Mouse (Mus musculus): ENCODE results near the gene Gja5. TPM values are rescaled to one million over a fixed set of nuclear protein-coding genes. Genes with fewer than 3 reads are reported as not detected.

The Gja5 gene
- polyA plus RNA-seq, 1 experiment = 42.5 TPM

- H3K4me3 ChIP-seq (replicated peaks; ENCODE audit: extremely low read depth, low read depth, low read length) = no peak overlapping the region
- DNase-seq = no peak
- H3K4me1 ChIP-seq (ENCODE audit: control insufficient read depth, insufficient read depth, low read length) = no peaks in the 10 kb centered on the region
- no peak for TF ChIP-seq POLR2A (IDR thresholded peaks at IDR 0.05; ENCODE audit: borderline replicate concordance, extremely low read depth, low read depth, low read length)
- TF ChIP-seq CTCF (IDR thresholded peaks at IDR 0.05; ENCODE audit: insufficient read depth, low read length) = no peak
- 87% methylated on average over 9 of the region's 9 CpGs for WGBS
Observed at GRCm38 (mm10) chr3:96879536-96879935, 25.0 kb upstream of the Gja5 start.

GRCm38 (mm10) chr3:96880385-96880784, 24.1 kb upstream of the Gja5 start:
- 86% methylated on average over 4 of the region's 4 CpGs for WGBS
- DNase-seq = no peak
- no peak overlapping the region for H3K4me3 ChIP-seq (replicated peaks; ENCODE audit: extremely low read depth, low read depth, low read length)
- no peaks in the 10 kb centered on the region for H3K4me1 ChIP-seq (ENCODE audit: control insufficient read depth, insufficient read depth, low read length)
- no peak for TF ChIP-seq CTCF (IDR thresholded peaks at IDR 0.05; ENCODE audit: insufficient read depth, low read length)
- no peak for TF ChIP-seq POLR2A (IDR thresholded peaks at IDR 0.05; ENCODE audit: borderline replicate concordance, extremely low read depth, low read depth, low read length)

DNA sequence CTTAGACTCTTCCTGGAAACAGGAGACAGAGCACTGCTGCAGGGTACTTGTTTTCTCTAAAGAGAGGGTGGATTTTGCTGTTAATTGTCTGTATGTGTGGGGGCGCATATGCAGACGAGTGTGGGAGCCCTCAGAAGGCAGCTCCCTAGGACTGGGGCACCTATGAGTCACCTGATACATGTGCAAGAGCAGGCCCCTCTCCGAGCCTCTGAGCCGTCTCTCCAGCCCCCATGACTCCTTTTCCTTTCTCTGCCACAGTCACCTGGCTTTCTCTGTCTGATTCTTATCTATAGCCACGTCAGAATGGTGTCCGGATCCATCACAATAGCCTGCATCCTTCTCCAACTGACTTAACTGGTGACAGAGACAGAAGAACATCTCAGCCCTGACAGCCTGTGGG, 22.9 kb upstream of the Gja5 start:
- Histone ChIP-seq H3K4me1 (ENCODE audit: control insufficient read depth, insufficient read depth, low read length) (no peaks in the 10 kb centered on the region), H3K4me3 (replicated peaks; ENCODE audit: extremely low read depth, low read depth, low read length) (no peak overlapping the region)
- DNase-seq = no peak
- WGBS = 83% methylated on average over 6 of the region's 6 CpGs
- no peak for TF ChIP-seq POLR2A (IDR thresholded peaks at IDR 0.05; ENCODE audit: borderline replicate concordance, extremely low read depth, low read depth, low read length)
- no peak for TF ChIP-seq CTCF (IDR thresholded peaks at IDR 0.05; ENCODE audit: insufficient read depth, low read length)

DNA sequence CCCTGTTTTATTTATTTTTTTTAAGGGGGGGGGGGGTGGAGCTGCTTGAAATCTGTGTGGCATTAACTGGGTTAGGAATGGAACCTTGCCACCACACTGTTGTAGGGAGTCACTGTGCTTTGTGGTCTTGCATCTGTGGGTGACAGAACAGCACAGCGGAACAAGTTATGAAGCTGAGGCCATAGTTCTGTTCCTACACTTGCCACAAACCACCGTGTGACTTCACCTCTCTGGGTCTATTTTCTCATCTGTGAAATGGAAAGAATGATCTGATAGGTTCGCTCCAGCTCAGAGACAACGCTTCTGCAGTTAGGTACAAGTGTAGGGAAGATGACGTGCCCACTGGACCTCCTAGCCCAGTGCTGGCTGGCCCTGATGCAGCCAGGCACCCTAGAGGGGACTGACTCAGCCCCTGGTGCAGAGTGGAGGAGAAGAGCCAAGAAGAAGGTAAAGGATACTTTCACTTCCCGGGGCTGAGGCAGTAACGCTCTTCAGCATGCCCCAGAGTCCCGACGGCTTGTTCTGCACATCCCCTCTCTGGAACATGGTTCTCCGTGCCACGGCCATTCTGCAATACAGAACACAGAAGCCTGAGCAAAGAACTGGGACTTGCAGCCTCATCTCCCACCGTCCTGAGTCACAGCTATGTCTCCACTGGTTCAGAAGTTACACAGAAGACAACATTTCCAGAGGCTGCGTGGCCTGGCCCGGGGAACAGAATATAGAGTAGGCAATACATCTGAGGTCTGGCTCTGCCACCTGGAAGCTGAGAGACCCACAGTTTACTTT, 22.2 kb upstream of the Gja5 start:
- H3K4me3 ChIP-seq (replicated peaks; ENCODE audit: extremely low read depth, low read depth, low read length) = no peak overlapping the region
- TF ChIP-seq POLR2A (IDR thresholded peaks at IDR 0.05; ENCODE audit: borderline replicate concordance, extremely low read depth, low read depth, low read length) (no peak), CTCF (IDR thresholded peaks at IDR 0.05; ENCODE audit: insufficient read depth, low read length) (no peak)
- WGBS = 91% methylated on average over 14 of the region's 14 CpGs
- no peaks in the 10 kb centered on the region for H3K4me1 ChIP-seq (ENCODE audit: control insufficient read depth, insufficient read depth, low read length)
- DNase-seq = no peak

GRCm38 (mm10) chr3:96883690-96884089, 20.8 kb upstream of the Gja5 start:
- no peak overlapping the region for H3K4me3 ChIP-seq (replicated peaks; ENCODE audit: extremely low read depth, low read depth, low read length)
- TF ChIP-seq CTCF (IDR thresholded peaks at IDR 0.05; ENCODE audit: insufficient read depth, low read length) (no peak), POLR2A (IDR thresholded peaks at IDR 0.05; ENCODE audit: borderline replicate concordance, extremely low read depth, low read depth, low read length) (no peak)
- DNase-seq = no peak
- 76% methylated on average over 7 of the region's 7 CpGs for WGBS
- no peaks in the 10 kb centered on the region for H3K4me1 ChIP-seq (ENCODE audit: control insufficient read depth, insufficient read depth, low read length)

DNA sequence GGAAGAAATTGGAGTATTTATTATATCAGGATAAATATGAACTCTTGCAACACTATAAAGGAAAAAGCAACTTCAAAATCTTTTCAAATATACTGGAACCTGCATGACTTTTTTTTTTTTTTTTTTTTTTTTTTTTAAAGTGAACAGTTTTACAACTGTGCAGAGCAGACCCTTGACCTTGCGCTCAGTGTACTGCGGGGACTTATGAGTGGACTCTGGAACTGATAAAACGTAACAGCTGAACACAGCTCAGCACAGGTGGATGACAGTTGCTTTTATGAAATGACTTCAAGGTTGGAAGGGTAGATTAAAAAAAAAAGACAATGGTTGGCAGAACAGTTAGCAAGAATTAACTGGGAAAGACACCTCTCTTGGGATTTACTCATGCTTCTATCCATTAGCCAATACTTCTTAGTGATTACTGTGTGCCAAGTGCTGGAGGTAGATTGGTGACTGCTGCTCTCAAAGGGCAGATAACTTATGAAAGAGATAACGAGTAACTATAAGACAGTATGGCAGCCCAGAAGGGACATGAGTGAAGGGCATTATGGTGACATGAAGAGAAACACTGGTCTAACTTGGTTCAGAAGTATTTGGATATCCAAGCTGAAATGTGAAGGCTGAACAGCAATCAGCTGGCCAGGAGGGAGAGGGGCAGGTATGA, 2.0 kb upstream of the Gja5 start:
- H3K4me3 ChIP-seq (replicated peaks; ENCODE audit: extremely low read depth, low read depth, low read length) = no peak overlapping the region
- no peaks in the 10 kb centered on the region; the same call in 1 of the 2 replicates for H3K4me1 ChIP-seq (ENCODE audit: control insufficient read depth, insufficient read depth, low read length)
- TF ChIP-seq POLR2A (IDR thresholded peaks at IDR 0.05; ENCODE audit: borderline replicate concordance, extremely low read depth, low read depth, low read length) (no peak), CTCF (IDR thresholded peaks at IDR 0.05; ENCODE audit: insufficient read depth, low read length) (no peak)
- WGBS = 88% methylated on average over 4 of the region's 4 CpGs
- DNase-seq = no peak

- peak; percentile 95 for DNase-seq
- Histone ChIP-seq H3K4me1 (ENCODE audit: control insufficient read depth, insufficient read depth, low read length) (no peaks in the 10 kb centered on the region; the same call in 1 of the 2 replicates), H3K4me3 (replicated peaks; ENCODE audit: extremely low read depth, low read depth, low read length) (peak within 1 kb of the TSS; percentile 76)
- TF ChIP-seq CTCF (IDR thresholded peaks at IDR 0.05; ENCODE audit: insufficient read depth, low read length) (no peak), POLR2A (IDR thresholded peaks at IDR 0.05; ENCODE audit: borderline replicate concordance, extremely low read depth, low read depth, low read length) (peak; percentile 70; the same call in 1 of the 2 replicates)
- under 1% methylated on average over 40 of the region's 40 CpGs for WGBS
Observed at GRCm38 (mm10) chr3:96904851-96905541, 503 bp downstream of the Gja5 start, which contains the start of gene Gpr89. Gene Gpr89 (minus strand): TSS chr3:96905346.

GRCm38 (mm10) chr3:96905592-96905991, 1.1 kb downstream of the Gja5 start:
- Histone ChIP-seq H3K4me3 (replicated peaks; ENCODE audit: extremely low read depth, low read depth, low read length) (peak overlapping the region; percentile 76), H3K4me1 (ENCODE audit: control insufficient read depth, insufficient read depth, low read length) (no peaks in the 10 kb centered on the region; the same call in 1 of the 2 replicates)
- 31% methylated on average over 9 of the region's 9 CpGs for WGBS
- DNase-seq = no peak
- TF ChIP-seq CTCF (IDR thresholded peaks at IDR 0.05; ENCODE audit: insufficient read depth, low read length) (no peak), POLR2A (IDR thresholded peaks at IDR 0.05; ENCODE audit: borderline replicate concordance, extremely low read depth, low read depth, low read length) (no peak)

DNA sequence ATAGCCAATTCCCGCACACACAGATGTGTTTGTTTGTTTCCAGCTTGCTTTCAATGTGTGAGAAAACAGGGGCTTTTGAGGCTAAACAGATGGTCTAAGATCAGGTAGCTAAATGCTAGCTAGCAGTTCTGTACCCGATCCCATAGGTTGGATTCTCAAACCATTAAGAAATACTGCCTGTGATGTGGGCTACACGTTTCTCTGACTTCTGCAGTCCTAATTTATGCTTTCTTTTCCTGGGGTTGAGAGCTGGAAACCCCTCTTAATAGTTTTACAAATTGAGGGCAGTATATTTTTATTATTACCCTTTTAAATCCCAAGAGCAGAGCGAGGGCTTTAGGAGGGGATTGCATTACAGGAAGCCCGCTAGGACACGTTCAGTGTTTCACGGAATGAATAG, 16.5 kb downstream of the Gja5 start:
- WGBS = 73% methylated on average over 7 of the region's 7 CpGs
- TF ChIP-seq CTCF (IDR thresholded peaks at IDR 0.05; ENCODE audit: insufficient read depth, low read length) (no peak), POLR2A (IDR thresholded peaks at IDR 0.05; ENCODE audit: borderline replicate concordance, extremely low read depth, low read depth, low read length) (no peak)
- Histone ChIP-seq H3K4me1 (ENCODE audit: control insufficient read depth, insufficient read depth, low read length) (no peaks in the 10 kb centered on the region), H3K4me3 (replicated peaks; ENCODE audit: extremely low read depth, low read depth, low read length) (no peak overlapping the region)
- DNase-seq = no peak

Data from lung, adult 2 months (tissue).